ENCODE assay signal across 7 mouse cellular contexts in the genomic region with DNA sequence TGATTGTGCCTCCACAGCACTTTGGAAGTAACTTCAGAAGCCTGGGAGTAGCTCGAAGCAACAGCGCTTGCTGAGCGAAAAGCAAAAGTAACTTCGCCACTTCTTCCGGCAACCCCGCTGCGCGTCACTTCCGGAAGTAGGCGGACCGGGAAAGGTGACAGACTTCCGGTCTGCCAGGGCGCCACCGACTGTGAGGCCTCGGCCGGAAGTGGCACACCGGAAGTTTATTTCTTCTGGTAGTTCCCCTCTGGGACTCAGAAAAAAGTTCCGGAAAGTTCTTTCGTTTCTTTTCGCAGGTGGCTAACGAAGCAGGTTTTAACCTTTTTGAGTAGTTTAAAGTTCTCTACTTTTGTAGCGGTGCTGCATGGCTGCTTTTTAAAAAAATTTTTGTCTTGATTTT. TPM values are rescaled to one million over a fixed set of nuclear protein-coding genes. Genes with fewer than 3 reads are reported as not detected.
DNase-seq lines count a peak whose midpoint lies in the region; ATAC-seq lines count a peak whose summit lies in the region.

A gene (minus strand): TSS at position 126 of the 400 bp plus-strand sequence.

- no peaks in the 10 kb centered on the region for H3K9me3 ChIP-seq in embryonic facial prominence, embryonic 11.5 days (replicated peaks; ENCODE audit: control insufficient read depth, low read length)
- H3K9me3 ChIP-seq in limb, embryonic 10.5 days (replicated peaks): no peaks in the 10 kb centered on the region
- H3K9me3 ChIP-seq in midbrain, embryonic 13.5 days: no peaks in the 10 kb centered on the region

- no peaks in the 10 kb centered on the region for H3K27me3 ChIP-seq in embryonic facial prominence, embryonic 11.5 days (ENCODE audit: control insufficient read depth, insufficient read depth, low read length)
- H3K27me3 ChIP-seq in limb, embryonic 10.5 days (ENCODE audit: low read depth, poor library complexity, severe bottlenecking): no peaks in the 10 kb centered on the region
- H3K27me3 ChIP-seq in midbrain, embryonic 13.5 days: 0 out of 2 replicates have a peak, but pooled peaks cover 8% of the 10 kb centered on the region

- peak within 1 kb of the TSS; percentile 62 for H3K9ac ChIP-seq in embryonic facial prominence, embryonic 11.5 days (replicated peaks; ENCODE audit: low read length)
- peak within 1 kb of the TSS; percentile 66 for H3K9ac ChIP-seq in midbrain, embryonic 13.5 days (replicated peaks)

- 1% methylated on average over 22 of the region's 22 CpGs for WGBS in embryonic facial prominence, embryonic 11.5 days
- under 1% methylated on average over 22 of the region's 22 CpGs for WGBS in limb, embryonic 10.5 days
- WGBS in midbrain, embryonic 13.5 days: under 1% methylated on average over 22 of the region's 22 CpGs

- peak; percentile 26; the same call in 1 of the 2 replicates for ATAC-seq in embryonic facial prominence, embryonic 11.5 days (replicated peaks; ENCODE audit: insufficient number of reproducible peaks, low FRiP score, low TSS enrichment, low read depth)
- ATAC-seq in granulocyte monocyte progenitor cell, adult 5-6 weeks (replicated peaks; ENCODE audit: poor library complexity, severe bottlenecking): peak; percentile 67
- peak; percentile 67 for ATAC-seq in midbrain, embryonic 13.5 days

- H3K4me1 ChIP-seq in embryonic facial prominence, embryonic 11.5 days (ENCODE audit: control insufficient read depth, insufficient read depth, low read length): no peaks in the 10 kb centered on the region
- peaks cover 16% of the 10 kb centered on the region for H3K4me1 ChIP-seq in limb, embryonic 10.5 days
- H3K4me1 ChIP-seq in midbrain, embryonic 13.5 days (replicated peaks): peaks cover 14% of the 10 kb centered on the region

- H3K36me3 ChIP-seq in embryonic facial prominence, embryonic 11.5 days (replicated peaks; ENCODE audit: control insufficient read depth, insufficient read depth, low read depth, low read length): no peaks in the 10 kb centered on the region; the same call in 1 of the 2 replicates
- H3K36me3 ChIP-seq in limb, embryonic 10.5 days: peaks cover 33% of the 10 kb centered on the region
- H3K36me3 ChIP-seq in midbrain, embryonic 13.5 days: peaks cover 31% of the 10 kb centered on the region

- H3K4me2 ChIP-seq in embryonic facial prominence, embryonic 11.5 days (ENCODE audit: low read depth, low read length): peak within 1 kb of the TSS; percentile 69
- peak within 1 kb of the TSS; percentile 85 for H3K4me2 ChIP-seq in midbrain, embryonic 13.5 days (replicated peaks)

- peak within 1 kb of the TSS; percentile 84 for H3K27ac ChIP-seq in embryonic facial prominence, embryonic 11.5 days (replicated peaks; ENCODE audit: low read depth, low read length)
- peak within 1 kb of the TSS; percentile 88 for H3K27ac ChIP-seq in limb, embryonic 10.5 days
- H3K27ac ChIP-seq in midbrain, embryonic 13.5 days: peak within 1 kb of the TSS; percentile 89

- DNase-seq in adrenal gland, postnatal 14 days: peak; percentile 98
- peak; percentile 98 for DNase-seq in embryonic facial prominence, embryonic 11.5 days (ENCODE audit: low spot score)
- DNase-seq in kidney, adult 11 months: peak; percentile 95
- peak; percentile 98 for DNase-seq in limb, embryonic 10.5 days (ENCODE audit: low spot score)
- peak; percentile 95 for DNase-seq in spleen, adult 12 weeks (ENCODE audit: low spot score)

- H3K4me3 ChIP-seq in embryonic facial prominence, embryonic 11.5 days (ENCODE audit: low read depth, low read length): peak within 1 kb of the TSS; percentile 90
- H3K4me3 ChIP-seq in limb, embryonic 10.5 days: peak within 1 kb of the TSS; percentile 89
- H3K4me3 ChIP-seq in midbrain, embryonic 13.5 days (replicated peaks): peak within 1 kb of the TSS; percentile 84

RNA-seq across cellular contexts. Expression of the gene that starts here (rescaled TPM):
- total RNA-seq in adrenal gland, postnatal 14 days (2021): 105 and 114 TPM in 2 replicates
- polyA plus RNA-seq in embryonic facial prominence, embryonic 11.5 days (2014; fragmentation: Nextera tagmentation; extraction: Ambion mirVana): 63.7 and 69.6 TPM in 2 replicates
- 56.8 and 63.3 TPM in 2 replicates for total RNA-seq in granulocyte monocyte progenitor cell, adult 5-6 weeks (2014; fragmentation: Nextera tagmentation)
- 21.5 and 34.6 TPM in 2 replicates for total RNA-seq in granulocyte monocyte progenitor cell, adult 5-6 weeks (2017)
- 74.5 and 82.2 TPM in 2 replicates for polyA plus RNA-seq in limb, embryonic 10.5 days (2016; fragmentation: Nextera tagmentation; extraction: Ambion mirVana)
- polyA plus RNA-seq in midbrain, embryonic 13.5 days (2015; fragmentation: Nextera tagmentation; extraction: Ambion mirVana): 71.3 and 74.9 TPM in 2 replicates

Comparison
In these comparisons a context has a peak if more than half of its experiments do, and no peak if none do; other contexts are left out.
1. Peak in every context shown above with its lines: DNase-seq, ATAC-seq, H3K4me3 ChIP-seq and H3K27ac ChIP-seq.